Mouse (Mus musculus) liver, embryonic 12.5 days (tissue): Measurements from ENCODE around the gene Myo1a. TPM values are rescaled to one million over a fixed set of nuclear protein-coding genes. Genes with fewer than 3 reads are reported as not detected.
"Not testable (repeated sequence)": the region's sequence is repeated elsewhere in the genome, so short reads cannot be mapped to it uniquely, and the experiment has no call there.

Experiments
- ATAC-seq: fragments of 200-750 bp; cut with Nextera tagmentation; 2 replicates; pipeline ENCODE4 v1.8.0; 2017; ENCODE audit warnings: moderate number of reproducible peaks, mild to moderate bottlenecking, moderate library complexity
- H3K27ac ChIP-seq: fragments of 300-500 bp; sonication (generic); 2 replicates; pipeline ENCODE4 v1.5.1; 2016; ENCODE audit warnings: mild to moderate bottlenecking
- H3K27me3 ChIP-seq: fragments of 300-500 bp; sonication (generic); replicated peaks from 2 replicates; pipeline ENCODE4 v1.6.1; 2016; ENCODE audit warnings: mild to moderate bottlenecking, moderate library complexity
- H3K36me3 ChIP-seq: fragments of 300-500 bp; sonication (generic); 2 replicates; pipeline ENCODE4 v1.6.1; 2016; ENCODE audit warnings: mild to moderate bottlenecking, moderate library complexity
- H3K4me1 ChIP-seq: fragments of 300-500 bp; sonication (generic); 2 replicates; pipeline ENCODE4 v1.6.1; 2016
- H3K4me2 ChIP-seq: fragments of 300-500 bp; sonication (generic); 2 replicates; pipeline ENCODE4 v1.6.1; 2016; ENCODE audit warnings: mild to moderate bottlenecking, moderate library complexity
- H3K4me3 ChIP-seq: fragments of 300-500 bp; sonication (generic); 2 replicates; pipeline ENCODE4 v1.5.1; 2016; ENCODE audit warnings: mild to moderate bottlenecking, moderate library complexity
- H3K9ac ChIP-seq: fragments of 300-500 bp; sonication (generic); 2 replicates; pipeline ENCODE4 v1.6.1; 2016; ENCODE audit warnings: mild to moderate bottlenecking, moderate library complexity
- H3K9me3 ChIP-seq: fragments of 300-500 bp; sonication (generic); replicated peaks from 2 replicates; pipeline ENCODE4 v1.6.1; 2016; ENCODE audit warnings: mild to moderate bottlenecking, moderate library complexity
- WGBS: fragments of 180-500 bp; shearing (Covaris S2); methylation state at CpG from one replicate; pipeline ENCODE4 v1.1.7; 2016; ENCODE audit not compliant: insufficient replicate concordance; 5-methylcytosine and 5-hydroxymethylcytosine counted together
- polyA plus RNA-seq: library from polyadenylated mRNA; unstranded; fragments of >200 nt; fragmentation: Nextera tagmentation; extraction: Ambion mirVana; gene quantifications from 2 replicates; pipeline ENCODE4 v1.2.1, GENCODE M21; 2016

Myo1a gene
- polyA plus RNA-seq, 1 experiment from 2014 or later = 0.06 TPM

- Histone ChIP-seq H3K36me3 (peaks cover 17% of the 10 kb centered on the region), H3K27me3 (0 out of 2 replicates have a peak, but pooled peaks cover 8% of the 10 kb centered on the region), H3K27ac (0 out of 2 replicates have a peak within 1 kb of the TSS, but pooled peaks have one; percentile 10), H3K4me1 (peaks cover 58% of the 10 kb centered on the region), H3K4me2 (peak within 1 kb of the TSS; percentile 7), H3K9ac (no peak within 1 kb of the TSS; the same call in 1 of the 2 replicates), H3K9me3 (no peaks in the 10 kb centered on the region), H3K4me3 (peak within 1 kb of the TSS; percentile 33)
- ATAC-seq = 0 out of 2 replicates have a peak, but pooled peaks have one; percentile 29
- WGBS = 32% methylated on average over 8 of the region's 8 CpGs
Observed at GRCm38 (mm10) chr10:127751548-127751947, 46.6 kb downstream of the Myo1a start, which contains the start of gene Gpr182. Gpr182 (minus strand) TSS chr10:127751732.

GRCm38 (mm10) chr10:127754566-127755166 lies 49.7 kb downstream of the Myo1a start:
- Histone ChIP-seq H3K27me3 (0 out of 2 replicates have a peak, but pooled peaks cover 8% of the 10 kb centered on the region), H3K27ac (no peak overlapping the region; the same call in 1 of the 2 replicates), H3K4me1 (peaks cover 37% of the 10 kb centered on the region), H3K4me3 (no peak overlapping the region), H3K9ac (no peak overlapping the region), H3K9me3 (no peaks in the 10 kb centered on the region), H3K36me3 (no peaks in the 10 kb centered on the region), H3K4me2 (no peak overlapping the region)
- 49% methylated on average over 6 of the region's 6 CpGs for WGBS
- ATAC-seq = no peak

GRCm38 (mm10) chr10:127755246-127755645 lies 50.3 kb downstream of the Myo1a start:
- 0 out of 2 replicates have a peak, but pooled peaks cover 7% of the 10 kb centered on the region for H3K27me3 ChIP-seq
- no peaks in the 10 kb centered on the region for H3K36me3 ChIP-seq
- no peak overlapping the region for H3K4me2 ChIP-seq
- H3K27ac ChIP-seq = no peak overlapping the region; the same call in 1 of the 2 replicates
- H3K9me3 ChIP-seq = no peaks in the 10 kb centered on the region
- H3K4me3 ChIP-seq = no peak overlapping the region
- H3K9ac ChIP-seq = no peak overlapping the region
- H3K4me1 ChIP-seq = peaks cover 32% of the 10 kb centered on the region
- WGBS = 35% methylated on average over 3 of the region's 3 CpGs
- ATAC-seq = no peak

GRCm38 (mm10) chr10:127755770-127756468 lies 50.9 kb downstream of the Myo1a start:
- H3K4me1 ChIP-seq = peaks cover 28% of the 10 kb centered on the region
- 0 out of 2 replicates have a peak, but pooled peaks cover under 1% of the 10 kb centered on the region for H3K27me3 ChIP-seq
- no peaks in the 10 kb centered on the region for H3K9me3 ChIP-seq
- peak overlapping the region; percentile 27; the same call in 1 of the 2 replicates for H3K4me3 ChIP-seq
- no peak overlapping the region for H3K27ac ChIP-seq
- H3K4me2 ChIP-seq = peak overlapping the region; percentile 59
- no peaks in the 10 kb centered on the region for H3K36me3 ChIP-seq
- H3K9ac ChIP-seq = no peak overlapping the region
- WGBS = 12% methylated on average over 16 of the region's 18 CpGs
- peak; percentile 35; the same call in 1 of the 2 replicates for ATAC-seq

GRCm38 (mm10) chr10:127759181-127760110 lies 54.5 kb downstream of the Myo1a start, which contains the start of the genes Rdh1 and Rdh16f1:
Rdh1 (plus strand) TSS chr10:127759721.
Rdh16f1 (plus strand) TSS chr10:127759787.
- WGBS = 59% methylated on average over 9 of the region's 9 CpGs
- Histone ChIP-seq H3K27me3 (no peaks in the 10 kb centered on the region), H3K9me3 (no peaks in the 10 kb centered on the region), H3K4me2 (no peak within 1 kb of the TSS), H3K9ac (no peak within 1 kb of the TSS), H3K4me1 (peaks cover 21% of the 10 kb centered on the region), H3K36me3 (no peaks in the 10 kb centered on the region), H3K4me3 (no peak within 1 kb of the TSS), H3K27ac (no peak within 1 kb of the TSS)
- no peak for ATAC-seq

- H3K9me3 ChIP-seq, H3K4me3 ChIP-seq, H3K27ac ChIP-seq, H3K36me3 ChIP-seq, H3K4me2 ChIP-seq, H3K27me3 ChIP-seq, ATAC-seq, H3K4me1 ChIP-seq, H3K9ac ChIP-seq: not testable (repeated sequence)
- WGBS = 71% methylated on average over 10 of the region's 10 CpGs
Observed at GRCm38 (mm10) chr10:127762926-127763325, 58.0 kb downstream of the Myo1a start.

GRCm38 (mm10) chr10:127763914-127764680 lies 59.1 kb downstream of the Myo1a start:
- no peak overlapping the region for H3K4me2 ChIP-seq
- H3K27ac ChIP-seq = peak overlapping the region; percentile 59

GRCm38 (mm10) chr10:127766564-127766963 lies 61.6 kb downstream of the Myo1a start:
- 59% methylated on average over 1 of the region's 1 CpGs for WGBS

More at GRCm38 (mm10) chr10:127763914-127764680, 59.1 kb downstream of the Myo1a start:
- H3K9ac ChIP-seq = no peak overlapping the region
- H3K9me3 ChIP-seq = no peaks in the 10 kb centered on the region
- no peaks in the 10 kb centered on the region for H3K27me3 ChIP-seq
- 58% methylated on average over 12 of the region's 12 CpGs for WGBS
- H3K36me3 ChIP-seq = no peaks in the 10 kb centered on the region
- peak; percentile 67 for ATAC-seq
- no peaks in the 10 kb centered on the region for H3K4me1 ChIP-seq
- H3K4me3 ChIP-seq = no peak overlapping the region

More at GRCm38 (mm10) chr10:127766564-127766963, 61.6 kb downstream of the Myo1a start:
- no peak overlapping the region for H3K9ac ChIP-seq
- H3K27me3 ChIP-seq = no peaks in the 10 kb centered on the region
- no peaks in the 10 kb centered on the region for H3K36me3 ChIP-seq
- H3K4me2 ChIP-seq = no peak overlapping the region
- H3K9me3 ChIP-seq = no peaks in the 10 kb centered on the region
- H3K4me3 ChIP-seq = no peak overlapping the region
- no peaks in the 10 kb centered on the region for H3K4me1 ChIP-seq
- H3K27ac ChIP-seq = no peak overlapping the region
- no peak for ATAC-seq
